Mouse (Mus musculus): ENCODE measurements around the gene Col26a1. TPM values are rescaled to one million over a fixed set of nuclear protein-coding genes. Genes with fewer than 3 reads are reported as not detected.

Col26a1 gene
- polyA plus RNA-seq (2015; fragmentation: Illumina TruSeq; extraction: RNeasy Lipid Tissue Mini Kit (QIAGEN cat#74804); ENCODE audit: low read depth, low replicate concordance), result 8.1 TPM

GRCm38 (mm10) chr5:136882788-136883439 is at the start of gene Col26a1:
Gene Col26a1 (minus strand): TSS chr5:136883209.

GRCm38 (mm10) chr5:136907991-136908857 is 25.2 kb upstream of the Col26a1 start, which contains the start of gene Ift22:
Gene Ift22 (plus strand): TSS chr5:136908150.

GRCm38 (mm10) chr5:136692784-136693183 is 190.2 kb downstream of the Col26a1 start, which contains the start of gene Myl10:
Gene Myl10 (plus strand): TSS chr5:136693146.

Other genes with a start within 250 kb of the Col26a1 start
- gene Myl10, start 190.1 kb downstream of the Col26a1 start, polyA plus RNA-seq (2015; fragmentation: Illumina TruSeq; extraction: RNeasy Lipid Tissue Mini Kit (QIAGEN cat#74804); ENCODE audit: low read depth, low replicate concordance), result not detected
- gene Ift22, start 24.9 kb upstream of the Col26a1 start, polyA plus RNA-seq (2015; fragmentation: Illumina TruSeq; extraction: RNeasy Lipid Tissue Mini Kit (QIAGEN cat#74804); ENCODE audit: low read depth, low replicate concordance), result 99.4 TPM
- 402 TPM for gene Fis1, start 70.1 kb upstream of the Col26a1 start, polyA plus RNA-seq (2015; fragmentation: Illumina TruSeq; extraction: RNeasy Lipid Tissue Mini Kit (QIAGEN cat#74804); ENCODE audit: low read depth, low replicate concordance)
- gene Cldn15, start 83.4 kb upstream of the Col26a1 start, polyA plus RNA-seq (2015; fragmentation: Illumina TruSeq; extraction: RNeasy Lipid Tissue Mini Kit (QIAGEN cat#74804); ENCODE audit: low read depth, low replicate concordance), result 0.24 TPM
- 30.5 TPM for gene Plod3, start 103.8 kb upstream of the Col26a1 start, polyA plus RNA-seq (2015; fragmentation: Illumina TruSeq; extraction: RNeasy Lipid Tissue Mini Kit (QIAGEN cat#74804); ENCODE audit: low read depth, low replicate concordance)
- 109 TPM for gene Znhit1, start 104.8 kb upstream of the Col26a1 start, polyA plus RNA-seq (2015; fragmentation: Illumina TruSeq; extraction: RNeasy Lipid Tissue Mini Kit (QIAGEN cat#74804); ENCODE audit: low read depth, low replicate concordance)
- gene Vgf, start 143.2 kb upstream of the Col26a1 start, polyA plus RNA-seq (2015; fragmentation: Illumina TruSeq; extraction: RNeasy Lipid Tissue Mini Kit (QIAGEN cat#74804); ENCODE audit: low read depth, low replicate concordance), result 196 TPM
- gene Ap1s1, start 162.9 kb upstream of the Col26a1 start, polyA plus RNA-seq (2015; fragmentation: Illumina TruSeq; extraction: RNeasy Lipid Tissue Mini Kit (QIAGEN cat#74804); ENCODE audit: low read depth, low replicate concordance), result 450 TPM
- gene Serpine1, start 189.1 kb upstream of the Col26a1 start, polyA plus RNA-seq (2015; fragmentation: Illumina TruSeq; extraction: RNeasy Lipid Tissue Mini Kit (QIAGEN cat#74804); ENCODE audit: low read depth, low replicate concordance), result 0.74 TPM
- gene Trim56, start 233.0 kb upstream of the Col26a1 start, polyA plus RNA-seq (2015; fragmentation: Illumina TruSeq; extraction: RNeasy Lipid Tissue Mini Kit (QIAGEN cat#74804); ENCODE audit: low read depth, low replicate concordance), result 2.6 TPM

All from brain, adult 10 weeks (tissue).